In genomic region chr11:36243747-36244490, GRCm38 (mm10) we compare ENCODE assay signal across 8 mouse cellular contexts.
A peak's percentile ranks its signal among the peaks of the same experiment; 100 is the strongest.
DNase-seq lines count a peak whose midpoint lies in the region; ATAC-seq and TF ChIP-seq lines count a peak whose summit lies in the region.

No protein-coding gene starts in this region.

- DNase-seq in neural tube, embryonic 10.5 days (ENCODE audit: extremely low spot score, low spot score): no peak
- peak; percentile 64 to 67 for DNase-seq in frontal cortex, postnatal 10 days (ENCODE audit: low spot score in 2 of 2)
- peak; percentile 70 for DNase-seq in left cerebral cortex, postnatal 10 days (ENCODE audit: extremely low spot score in 1 of 2, low spot score in 2 of 2)
- DNase-seq in spleen, postnatal 10 days (ENCODE audit: low spot score in 2 of 2): no peak
- no peak for DNase-seq in spleen, adult 18-20 months

- no peak for TF ChIP-seq CTCF in intestine, postnatal 0 days (IDR thresholded peaks at IDR 0.05; ENCODE audit: low read depth)

- no peak; the same call in 1 of the 2 replicates for ATAC-seq in neural tube, embryonic 13.5 days (ENCODE audit: low read depth)
- ATAC-seq in neural tube, embryonic 14.5 days (ENCODE audit: low read depth): peak; percentile 14; the same call in 1 of the 2 replicates
- no peak for ATAC-seq in intestine, postnatal 0 days

- H3K4me1 ChIP-seq in neural tube, embryonic 13.5 days (replicated peaks): peaks cover 24% of the 10 kb centered on the region
- H3K4me1 ChIP-seq in neural tube, embryonic 14.5 days (ENCODE audit: control insufficient read depth, insufficient read depth, low read length): 0 out of 2 replicates have a peak, but pooled peaks cover 10% of the 10 kb centered on the region
- no peaks in the 10 kb centered on the region for H3K4me1 ChIP-seq in intestine, postnatal 0 days (replicated peaks; ENCODE audit: control insufficient read depth, insufficient read depth, low read length)

- H3K9me3 ChIP-seq in neural tube, embryonic 13.5 days: no peaks in the 10 kb centered on the region
- H3K9me3 ChIP-seq in neural tube, embryonic 14.5 days (ENCODE audit: control insufficient read depth, low read length): no peaks in the 10 kb centered on the region
- H3K9me3 ChIP-seq in intestine, postnatal 0 days (ENCODE audit: control insufficient read depth): no peaks in the 10 kb centered on the region

- H3K27me3 ChIP-seq in neural tube, embryonic 13.5 days: no peaks in the 10 kb centered on the region
- no peaks in the 10 kb centered on the region for H3K27me3 ChIP-seq in neural tube, embryonic 14.5 days (ENCODE audit: control insufficient read depth, insufficient read depth, low read length)
- H3K27me3 ChIP-seq in intestine, postnatal 0 days (replicated peaks; ENCODE audit: control insufficient read depth, insufficient read depth, low read length): no peaks in the 10 kb centered on the region

- H3K4me2 ChIP-seq in neural tube, embryonic 13.5 days: no peak overlapping the region
- no peak overlapping the region for H3K4me2 ChIP-seq in neural tube, embryonic 14.5 days (ENCODE audit: low read depth, low read length)
- H3K4me2 ChIP-seq in intestine, postnatal 0 days (replicated peaks; ENCODE audit: low read depth): no peak overlapping the region

- H3K27ac ChIP-seq in neural tube, embryonic 13.5 days (replicated peaks): peak overlapping the region; percentile 42; the same call in 1 of the 2 replicates
- H3K27ac ChIP-seq in neural tube, embryonic 14.5 days (ENCODE audit: low read depth, low read length): peak overlapping the region; percentile 18
- no peak overlapping the region for H3K27ac ChIP-seq in intestine, postnatal 0 days (ENCODE audit: low read depth, low read length)

- intact Hi-C loops in left cerebral cortex, postnatal 10 days (cut with DNase I): loop anchor here (5.0 kb wide), 1 partner anchor 433 kb away; no protein-coding TSS in a partner anchor

- WGBS in neural tube, embryonic 13.5 days: 73% methylated on average over 18 of the region's 18 CpGs
- WGBS in neural tube, embryonic 14.5 days: 73% methylated on average over 18 of the region's 18 CpGs
- WGBS in intestine, postnatal 0 days: 66% methylated on average over 18 of the region's 18 CpGs

- no peaks in the 10 kb centered on the region for H3K36me3 ChIP-seq in neural tube, embryonic 13.5 days
- H3K36me3 ChIP-seq in neural tube, embryonic 14.5 days (ENCODE audit: control insufficient read depth, insufficient read depth, low read length): no peaks in the 10 kb centered on the region
- no peaks in the 10 kb centered on the region for H3K36me3 ChIP-seq in intestine, postnatal 0 days (ENCODE audit: control insufficient read depth, insufficient read depth)

- no peak overlapping the region for H3K4me3 ChIP-seq in neural tube, embryonic 13.5 days
- H3K4me3 ChIP-seq in neural tube, embryonic 14.5 days (ENCODE audit: low read depth, low read length): no peak overlapping the region
- H3K4me3 ChIP-seq in intestine, postnatal 0 days (ENCODE audit: low read depth, low read length): no peak overlapping the region

- 0 out of 2 replicates have a peak overlapping the region, but pooled peaks have one; percentile 3 for H3K9ac ChIP-seq in neural tube, embryonic 13.5 days
- no peak overlapping the region for H3K9ac ChIP-seq in neural tube, embryonic 14.5 days (replicated peaks; ENCODE audit: low read depth, low read length)
- H3K9ac ChIP-seq in intestine, postnatal 0 days (ENCODE audit: low read depth, low read length): no peak overlapping the region

Comparison
In these comparisons a context has a peak if more than half of its experiments do, and no peak if none do; other contexts are left out.
1. DNase-seq: peak in frontal cortex, postnatal 10 days (2 of 2) and left cerebral cortex, postnatal 10 days (2 of 2); none in neural tube, embryonic 10.5 days (single experiment), spleen, postnatal 10 days (0 of 2) and spleen, adult 18-20 months (0 of 2).